Mouse (Mus musculus) ZHBTc4 (cell line): ENCODE data around the gene Tango2.

Source experiments
- DNase-seq: peaks from one replicate; pipeline ENCODE4 v3.0.0-alpha.2; 2011; ENCODE audit warnings: low read depth, low spot score

The Tango2 gene

GRCm38 (mm10) chr16:18383045-18383726, 35.3 kb upstream of the Tango2 start:
- no peak for DNase-seq

- DNase-seq = no peak
Observed at GRCm38 (mm10) chr16:18381621-18382258, 33.8 kb upstream of the Tango2 start.

- DNase-seq = no peak
Observed at GRCm38 (mm10) chr16:18380495-18381063, 32.7 kb upstream of the Tango2 start.

GRCm38 (mm10) chr16:18379338-18380001, 31.6 kb upstream of the Tango2 start:
- no peak for DNase-seq

GRCm38 (mm10) chr16:18378489-18378888, 30.6 kb upstream of the Tango2 start:
- DNase-seq = no peak

- peak; percentile 80 for DNase-seq
Observed at GRCm38 (mm10) chr16:18377203-18377602, 29.3 kb upstream of the Tango2 start.

- DNase-seq = no peak
Observed at GRCm38 (mm10) chr16:18376297-18376954, 28.5 kb upstream of the Tango2 start.

GRCm38 (mm10) chr16:18373632-18374031, 25.7 kb upstream of the Tango2 start:
- peak; percentile 54 for DNase-seq

GRCm38 (mm10) chr16:18370197-18370596, 22.3 kb upstream of the Tango2 start:
- no peak for DNase-seq

- no peak for DNase-seq
Observed at GRCm38 (mm10) chr16:18366849-18367248, 18.9 kb upstream of the Tango2 start.

GRCm38 (mm10) chr16:18362948-18363347, 15.0 kb upstream of the Tango2 start:
- no peak for DNase-seq

- no peak for DNase-seq
Observed at GRCm38 (mm10) chr16:18360151-18360805, 12.4 kb upstream of the Tango2 start.

GRCm38 (mm10) chr16:18357977-18358376, 10.1 kb upstream of the Tango2 start:
- DNase-seq = no peak

GRCm38 (mm10) chr16:18356961-18357360, 9.1 kb upstream of the Tango2 start:
- DNase-seq = peak; percentile 71

- DNase-seq = no peak
Observed at GRCm38 (mm10) chr16:18353106-18353505, 5.2 kb upstream of the Tango2 start.

- peak; percentile 16 for DNase-seq
Observed at GRCm38 (mm10) chr16:18351313-18352055, 3.6 kb upstream of the Tango2 start.

- no peak for DNase-seq
Observed at GRCm38 (mm10) chr16:18349761-18350325, 1.9 kb upstream of the Tango2 start.

- peak; percentile 60 for DNase-seq
Observed at GRCm38 (mm10) chr16:18348601-18349175, 785 bp upstream of the Tango2 start.

- DNase-seq = peak; percentile 93
Observed at GRCm38 (mm10) chr16:18345243-18345642, 2.7 kb downstream of the Tango2 start.

GRCm38 (mm10) chr16:18343778-18344177, 4.1 kb downstream of the Tango2 start:
- DNase-seq = peak; percentile 98
